Mouse (Mus musculus): Measurements from ENCODE around the gene Rcn1. TPM values are rescaled to one million over a fixed set of nuclear protein-coding genes. Genes with fewer than 3 reads are reported as not detected.
A peak's percentile ranks its signal among the peaks of the same experiment; 100 is the strongest.

The Rcn1 gene
- polyA plus RNA-seq, 1 experiment from 2014 or later: 54.3 TPM

DNA sequence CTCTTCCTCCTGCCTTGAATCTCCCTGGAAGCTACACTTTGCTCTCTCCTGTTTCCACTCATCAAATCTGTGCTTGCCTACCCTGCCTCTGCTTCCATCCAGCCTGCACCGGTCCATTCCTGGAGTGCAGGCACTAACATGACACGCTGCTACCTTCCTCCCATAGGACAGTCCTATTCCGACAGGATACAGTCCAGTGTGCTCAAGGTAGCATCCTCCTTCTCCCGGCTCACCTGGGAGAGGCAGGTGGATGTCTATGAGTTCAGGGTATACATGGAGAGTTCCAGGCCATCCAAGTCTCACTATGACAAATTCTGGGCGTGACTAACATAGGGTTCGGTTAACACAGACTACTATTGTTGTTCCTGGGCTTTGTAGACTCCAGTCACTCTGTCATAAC, 27.0 kb downstream of the Rcn1 start:
- peaks cover 16% of the 10 kb centered on the region for H3K27me3 ChIP-seq (replicated peaks)
- ATAC-seq (replicated peaks): no peak
- no peaks in the 10 kb centered on the region for H3K9me3 ChIP-seq
- no peak overlapping the region for H3K4me2 ChIP-seq
- no peak overlapping the region for H3K9ac ChIP-seq
- peaks cover 11% of the 10 kb centered on the region for H3K4me1 ChIP-seq
- 90% methylated on average over 6 of the region's 6 CpGs for WGBS
- no peak overlapping the region for H3K4me3 ChIP-seq
- no peak overlapping the region for H3K27ac ChIP-seq
- H3K36me3 ChIP-seq (replicated peaks): no peaks in the 10 kb centered on the region

DNA sequence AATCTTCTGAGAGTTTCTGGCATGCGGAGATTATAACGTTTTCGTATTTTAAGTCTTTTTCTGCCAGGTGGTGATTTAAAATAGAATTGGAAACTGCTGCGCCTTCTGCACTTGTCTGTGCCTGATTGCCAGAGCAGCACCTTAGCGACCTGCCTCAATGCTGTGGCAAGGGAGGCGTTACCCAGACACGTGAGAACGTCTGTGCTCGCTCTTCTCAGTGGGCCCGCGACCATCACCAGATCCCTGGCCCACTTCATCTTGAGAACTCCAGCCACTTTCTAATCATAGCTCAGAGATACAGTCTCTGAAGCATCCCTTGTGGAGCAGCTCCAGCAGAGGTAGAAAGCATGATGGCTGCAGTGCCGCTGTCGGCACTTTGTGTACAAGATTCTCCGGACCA, 28.4 kb downstream of the Rcn1 start:
- Histone ChIP-seq H3K4me3 (peak overlapping the region; percentile 32), H3K36me3 (replicated peaks) (no peaks in the 10 kb centered on the region), H3K27ac (peak overlapping the region; percentile 45), H3K4me1 (peaks cover 11% of the 10 kb centered on the region), H3K9ac (peak overlapping the region; percentile 39), H3K27me3 (replicated peaks) (peaks cover 13% of the 10 kb centered on the region), H3K9me3 (no peaks in the 10 kb centered on the region), H3K4me2 (peak overlapping the region; percentile 52)
- WGBS: 12% methylated on average over 14 of the region's 14 CpGs
- ATAC-seq (replicated peaks): peak; percentile 70

DNA sequence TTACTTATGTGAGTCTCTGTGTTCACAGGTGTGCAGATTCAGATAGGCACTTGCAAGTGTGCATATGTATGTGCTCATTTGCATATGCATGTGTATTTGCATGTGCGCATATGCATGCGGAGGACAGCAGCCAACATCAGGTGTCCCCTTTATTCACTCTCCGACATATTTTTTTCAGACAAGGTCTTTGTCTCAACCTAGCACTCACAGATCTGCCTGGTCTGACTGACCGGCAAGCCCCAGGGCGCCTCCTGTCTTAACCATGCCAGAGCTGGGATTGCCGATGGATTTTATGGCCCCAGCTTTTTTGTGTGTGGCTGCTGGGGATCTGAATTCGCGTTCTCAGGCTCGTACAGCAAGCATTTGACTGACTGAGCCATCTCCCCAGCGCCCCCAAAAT, 28.9 kb downstream of the Rcn1 start:
- no peaks in the 10 kb centered on the region for H3K9me3 ChIP-seq
- peaks cover 11% of the 10 kb centered on the region for H3K4me1 ChIP-seq
- 5% methylated on average over 10 of the region's 10 CpGs for WGBS
- peak overlapping the region; percentile 22; the same call in 1 of the 2 replicates for H3K27ac ChIP-seq
- peak overlapping the region; percentile 32 for H3K4me3 ChIP-seq
- H3K36me3 ChIP-seq (replicated peaks): no peaks in the 10 kb centered on the region
- H3K4me2 ChIP-seq: peak overlapping the region; percentile 52
- ATAC-seq (replicated peaks): peak; percentile 66
- peaks cover 13% of the 10 kb centered on the region for H3K27me3 ChIP-seq (replicated peaks)
- peak overlapping the region; percentile 9; the same call in 1 of the 2 replicates for H3K9ac ChIP-seq

DNA sequence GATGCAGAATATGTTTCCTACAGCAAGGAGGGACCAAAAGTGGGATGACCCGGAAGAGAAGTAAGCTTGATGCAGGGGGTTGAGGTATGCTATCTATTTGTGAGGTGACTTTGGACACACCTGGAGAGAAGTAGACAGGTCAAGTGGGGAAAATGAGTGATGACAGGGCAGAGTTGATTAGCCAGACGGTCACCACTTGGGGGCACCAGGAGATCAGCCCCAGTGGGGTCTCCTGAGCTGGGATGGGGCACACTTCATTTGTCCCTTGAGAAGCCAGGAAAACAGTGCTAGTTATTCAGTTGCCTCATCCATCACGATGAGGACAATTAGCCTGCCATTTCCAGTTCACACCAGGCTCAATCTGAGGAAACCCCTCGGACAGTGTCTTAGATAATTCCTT, 31.5 kb downstream of the Rcn1 start:
- peaks cover 11% of the 10 kb centered on the region for H3K4me1 ChIP-seq
- no peak overlapping the region for H3K4me3 ChIP-seq
- no peak for ATAC-seq (replicated peaks)
- no peak overlapping the region for H3K27ac ChIP-seq
- H3K27me3 ChIP-seq (replicated peaks): peaks cover 8% of the 10 kb centered on the region; the same call in 1 of the 2 replicates
- 51% methylated on average over 4 of the region's 4 CpGs for WGBS
- no peaks in the 10 kb centered on the region for H3K9me3 ChIP-seq
- H3K4me2 ChIP-seq: no peak overlapping the region
- no peaks in the 10 kb centered on the region for H3K36me3 ChIP-seq (replicated peaks)
- no peak overlapping the region for H3K9ac ChIP-seq

DNA sequence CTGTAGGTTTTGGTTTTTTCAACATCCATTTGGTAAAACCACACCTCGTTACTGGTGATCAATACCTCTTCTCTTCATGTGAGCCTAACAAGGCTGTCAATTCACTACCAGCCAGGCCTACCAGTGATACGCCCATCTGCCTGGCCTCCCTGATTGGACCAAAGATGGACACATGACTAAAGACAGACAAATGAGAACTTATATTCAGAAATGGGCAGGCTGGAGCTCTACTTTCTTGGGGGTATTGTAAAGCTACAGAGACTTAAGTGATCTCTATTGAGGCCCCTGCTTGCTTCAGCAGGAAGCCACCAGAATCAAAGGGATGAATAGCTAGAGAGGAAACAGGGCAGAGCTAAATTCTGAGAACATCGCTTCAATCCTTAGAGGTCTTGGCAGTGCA, 41.1 kb downstream of the Rcn1 start:
- no peak for ATAC-seq (replicated peaks)
- H3K4me2 ChIP-seq: no peak overlapping the region
- 85% methylated on average over 3 of the region's 3 CpGs for WGBS

DNA sequence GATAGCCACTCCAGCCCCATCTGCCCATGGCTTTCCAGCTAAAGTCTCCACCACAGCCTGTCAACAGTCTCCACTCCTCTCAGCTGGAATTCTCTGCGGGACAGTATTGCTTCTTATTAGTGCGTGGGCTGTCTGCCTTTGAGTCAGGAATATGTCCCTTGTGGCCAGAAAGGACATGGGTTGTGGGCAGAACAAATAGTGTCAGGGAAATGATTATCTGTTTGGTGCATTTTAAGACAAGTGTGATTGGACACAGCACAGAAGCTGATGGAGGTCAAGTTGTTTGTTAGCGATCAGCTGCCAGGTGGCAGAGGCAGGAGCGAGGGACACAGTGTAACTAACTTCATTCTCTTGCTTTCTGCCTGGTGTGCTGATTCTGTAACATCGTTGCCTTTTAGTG, 42.3 kb downstream of the Rcn1 start:
- 66% methylated on average over 5 of the region's 5 CpGs for WGBS
- Histone ChIP-seq H3K27me3 (replicated peaks) (no peaks in the 10 kb centered on the region), H3K4me1 (no peaks in the 10 kb centered on the region), H3K4me3 (no peak overlapping the region), H3K36me3 (replicated peaks) (no peaks in the 10 kb centered on the region), H3K4me2 (no peak overlapping the region), H3K27ac (no peak overlapping the region), H3K9me3 (no peaks in the 10 kb centered on the region), H3K9ac (no peak overlapping the region)
- no peak for ATAC-seq (replicated peaks)

More for the DNA sequence above, 41.1 kb downstream of the Rcn1 start:
- Histone ChIP-seq H3K9ac (no peak overlapping the region), H3K4me1 (no peaks in the 10 kb centered on the region), H3K27ac (no peak overlapping the region), H3K9me3 (no peaks in the 10 kb centered on the region), H3K36me3 (replicated peaks) (no peaks in the 10 kb centered on the region), H3K4me3 (no peak overlapping the region), H3K27me3 (replicated peaks) (no peaks in the 10 kb centered on the region)

DNA sequence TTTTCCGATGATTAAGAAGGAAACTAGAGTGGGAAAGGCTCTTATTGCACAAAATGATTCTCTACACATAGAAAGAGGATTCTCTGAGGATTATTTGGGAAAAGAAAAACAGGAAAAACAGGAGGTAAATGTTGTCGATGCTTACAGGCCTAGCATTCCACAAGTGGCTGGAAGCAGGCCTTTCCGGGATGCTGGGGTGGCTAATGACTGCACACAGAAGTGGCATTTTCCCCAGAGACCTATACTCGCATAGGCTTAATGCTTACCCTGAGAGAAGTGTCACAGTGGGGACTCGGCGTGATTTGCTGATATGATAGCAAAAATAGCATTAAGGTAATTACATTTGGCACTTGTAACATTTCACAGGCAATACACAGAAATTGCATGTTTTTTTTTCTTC, 50.2 kb downstream of the Rcn1 start:
- no peak overlapping the region for H3K4me2 ChIP-seq
- H3K27ac ChIP-seq: no peak overlapping the region
- H3K9me3 ChIP-seq: no peaks in the 10 kb centered on the region
- WGBS: 47% methylated on average over 6 of the region's 6 CpGs
- no peak overlapping the region for H3K4me3 ChIP-seq
- ATAC-seq (replicated peaks): no peak
- no peaks in the 10 kb centered on the region for H3K36me3 ChIP-seq (replicated peaks)
- H3K9ac ChIP-seq: no peak overlapping the region
- H3K27me3 ChIP-seq (replicated peaks): 0 out of 2 replicates have a peak, but pooled peaks cover 4% of the 10 kb centered on the region
- no peaks in the 10 kb centered on the region; the same call in 1 of the 2 replicates for H3K4me1 ChIP-seq

DNA sequence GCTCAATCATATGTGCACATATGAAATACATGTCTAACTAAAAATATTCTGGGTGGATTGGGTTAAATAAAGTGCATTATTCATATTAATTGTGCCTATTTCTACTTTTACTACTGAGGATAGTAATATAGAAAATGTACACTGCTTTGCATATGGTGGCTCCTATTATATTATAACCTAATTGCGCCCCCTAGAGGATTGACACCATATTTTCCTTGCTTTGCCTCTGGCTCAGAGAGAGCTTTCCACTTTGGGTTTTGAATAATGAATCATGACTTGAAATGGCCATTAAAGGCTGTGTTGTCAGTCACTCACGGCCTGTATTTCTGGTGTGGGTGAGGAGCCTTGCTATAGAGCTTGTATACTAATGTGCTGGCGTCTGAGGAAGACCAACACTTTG, 59.1 kb downstream of the Rcn1 start:
- 66% methylated on average over 3 of the region's 3 CpGs for WGBS
- H3K4me1 ChIP-seq: peaks cover 13% of the 10 kb centered on the region; the same call in 1 of the 2 replicates
- H3K9me3 ChIP-seq: no peaks in the 10 kb centered on the region
- no peak overlapping the region for H3K27ac ChIP-seq
- ATAC-seq (replicated peaks): no peak
- H3K4me3 ChIP-seq: no peak overlapping the region
- H3K36me3 ChIP-seq (replicated peaks): no peaks in the 10 kb centered on the region
- H3K4me2 ChIP-seq: no peak overlapping the region
- H3K9ac ChIP-seq: no peak overlapping the region
- 0 out of 2 replicates have a peak, but pooled peaks cover 8% of the 10 kb centered on the region for H3K27me3 ChIP-seq (replicated peaks)

GRCm38 (mm10) chr2:105337171-105337875, 61.8 kb downstream of the Rcn1 start:
- no peak for ATAC-seq (replicated peaks)
- H3K4me2 ChIP-seq: no peak overlapping the region

DNA sequence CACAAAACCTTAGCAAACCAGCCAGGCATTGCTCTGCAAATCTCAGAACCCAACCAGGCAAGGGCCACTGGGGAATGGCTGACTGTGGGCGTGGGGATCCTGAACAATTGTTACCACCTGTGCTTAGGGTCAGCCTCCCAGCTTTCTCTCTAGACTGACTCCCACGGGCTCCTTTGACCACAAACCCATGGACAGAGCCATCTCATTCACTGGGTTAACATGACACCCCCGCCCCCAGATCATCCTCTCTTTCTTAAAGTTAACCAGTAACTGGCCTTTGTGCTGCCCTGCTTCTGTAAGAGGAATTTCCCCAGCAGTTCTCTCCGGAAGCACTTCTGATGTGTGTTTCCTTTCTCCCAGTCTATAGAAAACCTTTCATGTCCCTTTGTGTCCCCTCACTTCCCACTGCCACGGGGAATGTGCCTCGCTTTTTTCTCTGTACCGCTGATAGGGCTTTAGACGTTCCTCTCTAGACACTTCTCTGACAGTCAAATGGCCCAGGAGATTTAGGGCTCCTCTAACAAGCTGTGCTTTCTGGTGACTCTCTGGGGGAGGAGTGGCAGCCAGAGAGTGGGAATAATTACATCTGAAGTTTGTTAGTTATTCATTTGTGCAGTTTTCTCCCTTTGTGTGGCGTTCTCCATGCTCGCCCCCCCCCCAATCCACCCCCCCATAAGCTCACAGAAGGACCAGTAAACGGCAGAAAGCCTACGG, 62.6 kb downstream of the Rcn1 start:
- no peak overlapping the region for H3K9ac ChIP-seq
- no peak overlapping the region for H3K27ac ChIP-seq
- ATAC-seq (replicated peaks): no peak
- H3K4me2 ChIP-seq: no peak overlapping the region
- H3K27me3 ChIP-seq (replicated peaks): 0 out of 2 replicates have a peak, but pooled peaks cover 2% of the 10 kb centered on the region
- WGBS: 16% methylated on average over 12 of the region's 12 CpGs
- peaks cover 16% of the 10 kb centered on the region for H3K4me1 ChIP-seq
- H3K9me3 ChIP-seq: no peaks in the 10 kb centered on the region
- no peaks in the 10 kb centered on the region for H3K36me3 ChIP-seq (replicated peaks)
- H3K4me3 ChIP-seq: no peak overlapping the region

More at GRCm38 (mm10) chr2:105337171-105337875, 61.8 kb downstream of the Rcn1 start:
- no peaks in the 10 kb centered on the region for H3K9me3 ChIP-seq
- peaks cover 16% of the 10 kb centered on the region for H3K4me1 ChIP-seq
- H3K36me3 ChIP-seq (replicated peaks): no peaks in the 10 kb centered on the region
- 33% methylated on average over 8 of the region's 8 CpGs for WGBS
- H3K9ac ChIP-seq: no peak overlapping the region
- no peak overlapping the region for H3K27ac ChIP-seq
- H3K4me3 ChIP-seq: no peak overlapping the region
- H3K27me3 ChIP-seq (replicated peaks): 0 out of 2 replicates have a peak, but pooled peaks cover 2% of the 10 kb centered on the region
